Mouse (Mus musculus) kidney, embryonic 14.5 days (tissue): Measurements from ENCODE around the gene Kif20b. TPM values are rescaled to one million over a fixed set of nuclear protein-coding genes. Genes with fewer than 3 reads are reported as not detected.

ENCODE experiments used
- ATAC-seq: fragments of 200-750 bp; cut with Nextera tagmentation; 2 replicates; pipeline ENCODE4 v1.8.0; 2017; ENCODE audit warnings: moderate number of reproducible peaks, mild to moderate bottlenecking, moderate TSS enrichment, moderate library complexity; ENCODE audit not compliant: low FRiP score, low TSS enrichment
- H3K27ac ChIP-seq: fragments of 300-500 bp; sonication (generic); 2 replicates; pipeline ENCODE4 v1.5.1; 2014; ENCODE audit warnings: low read depth, mild to moderate bottlenecking, low read length, moderate library complexity, mixed read lengths
- H3K27me3 ChIP-seq: fragments of 300-500 bp; sonication (generic); 2 replicates; pipeline ENCODE4 v1.6.1; 2014; ENCODE audit warnings: mild to moderate bottlenecking, low read length; ENCODE audit not compliant: control insufficient read depth, insufficient read depth
- H3K36me3 ChIP-seq: fragments of 300-500 bp; sonication (generic); 2 replicates; pipeline ENCODE4 v1.6.1; 2014; ENCODE audit warnings: low read length, mixed read lengths; ENCODE audit not compliant: control insufficient read depth, insufficient read depth
- H3K4me1 ChIP-seq: fragments of 300-500 bp; sonication (generic); 2 replicates; pipeline ENCODE4 v1.6.1; 2014; ENCODE audit warnings: low read length, mixed read lengths; ENCODE audit not compliant: control insufficient read depth, insufficient read depth
- H3K4me2 ChIP-seq: fragments of 300-500 bp; sonication (generic); replicated peaks from 2 replicates; pipeline ENCODE4 v1.6.1; 2014; ENCODE audit warnings: low read depth, mild to moderate bottlenecking, low read length
- H3K4me3 ChIP-seq: fragments of 300-500 bp; sonication (generic); 2 replicates; pipeline ENCODE4 v1.5.1; 2014; ENCODE audit warnings: mild to moderate bottlenecking, low read length
- H3K9ac ChIP-seq: fragments of 300-500 bp; sonication (generic); 2 replicates; pipeline ENCODE4 v1.6.1; 2014; ENCODE audit warnings: low read depth, mild to moderate bottlenecking, low read length, moderate library complexity
- H3K9me3 ChIP-seq: fragments of 300-500 bp; sonication (generic); 2 replicates; pipeline ENCODE4 v1.6.1; 2016; ENCODE audit warnings: low read length; ENCODE audit not compliant: control insufficient read depth
- WGBS: fragments of 180-500 bp; shearing (Covaris S2); extraction: QIAGEN DNeasy Blood & Tissue Kit; methylation state at CpG from one replicate; pipeline ENCODE4 v1.1.7; 2014; 5-methylcytosine and 5-hydroxymethylcytosine counted together
- polyA plus RNA-seq: library from polyadenylated mRNA; unstranded; fragments of >200 nt; fragmentation: Nextera tagmentation; extraction: Ambion mirVana; gene quantifications from 2 replicates; pipeline ENCODE4 v1.2.1, GENCODE M21; 2014

Gene Kif20b
- polyA plus RNA-seq, 1 experiment from 2014 or later = 86.2 TPM

- Histone ChIP-seq H3K9me3 (no peaks in the 10 kb centered on the region), H3K9ac (no peak overlapping the region), H3K4me3 (no peak overlapping the region), H3K36me3 (no peaks in the 10 kb centered on the region), H3K4me2 (no peak overlapping the region), H3K4me1 (0 out of 2 replicates have a peak, but pooled peaks cover 7% of the 10 kb centered on the region), H3K27ac (no peak overlapping the region), H3K27me3 (no peaks in the 10 kb centered on the region)
- 90% methylated on average over 3 of the region's 3 CpGs for WGBS
- no peak for ATAC-seq
These were observed 38.5 kb upstream of the Kif20b start for GRCm38 (mm10) chr19:34883526-34884224.

- Histone ChIP-seq H3K9me3 (no peaks in the 10 kb centered on the region), H3K4me3 (no peak overlapping the region), H3K4me1 (no peaks in the 10 kb centered on the region), H3K27ac (no peak overlapping the region), H3K36me3 (no peaks in the 10 kb centered on the region), H3K27me3 (no peaks in the 10 kb centered on the region), H3K4me2 (no peak overlapping the region), H3K9ac (no peak overlapping the region)
- ATAC-seq = no peak
- WGBS = 69% methylated on average over 4 of the region's 4 CpGs
These were observed 35.8 kb upstream of the Kif20b start for GRCm38 (mm10) chr19:34886324-34886723.

- no peaks in the 10 kb centered on the region for H3K27me3 ChIP-seq
- no peaks in the 10 kb centered on the region for H3K36me3 ChIP-seq
- H3K9ac ChIP-seq = no peak overlapping the region
- no peaks in the 10 kb centered on the region for H3K9me3 ChIP-seq
- no peak overlapping the region for H3K27ac ChIP-seq
- no peak overlapping the region for H3K4me3 ChIP-seq
- ATAC-seq = no peak
- no peak overlapping the region for H3K4me2 ChIP-seq
- no peaks in the 10 kb centered on the region for H3K4me1 ChIP-seq
- WGBS = 65% methylated on average over 3 of the region's 3 CpGs
These were observed 31.2 kb upstream of the Kif20b start for GRCm38 (mm10) chr19:34890981-34891380.

- Histone ChIP-seq H3K9ac (no peak overlapping the region), H3K9me3 (no peaks in the 10 kb centered on the region), H3K4me3 (no peak overlapping the region), H3K36me3 (no peaks in the 10 kb centered on the region), H3K27ac (no peak overlapping the region), H3K4me2 (no peak overlapping the region), H3K4me1 (no peaks in the 10 kb centered on the region), H3K27me3 (no peaks in the 10 kb centered on the region)
- 77% methylated on average over 1 of the region's 1 CpGs for WGBS
- no peak for ATAC-seq
These were observed 30.6 kb upstream of the Kif20b start for GRCm38 (mm10) chr19:34891590-34891989.

GRCm38 (mm10) chr19:34895082-34895481 lies 27.1 kb upstream of the Kif20b start:
- Histone ChIP-seq H3K4me1 (no peaks in the 10 kb centered on the region), H3K4me3 (no peak overlapping the region), H3K27me3 (no peaks in the 10 kb centered on the region), H3K36me3 (no peaks in the 10 kb centered on the region), H3K27ac (no peak overlapping the region), H3K9me3 (no peaks in the 10 kb centered on the region), H3K9ac (no peak overlapping the region), H3K4me2 (no peak overlapping the region)
- WGBS = 87% methylated on average over 4 of the region's 4 CpGs
- no peak for ATAC-seq

- no peaks in the 10 kb centered on the region for H3K9me3 ChIP-seq
- no peaks in the 10 kb centered on the region for H3K36me3 ChIP-seq
- H3K4me1 ChIP-seq = no peaks in the 10 kb centered on the region
- H3K9ac ChIP-seq = no peak overlapping the region
- WGBS = 92% methylated on average over 15 of the region's 15 CpGs
- H3K27ac ChIP-seq = no peak overlapping the region
- no peak overlapping the region for H3K4me3 ChIP-seq
- H3K27me3 ChIP-seq = no peaks in the 10 kb centered on the region
- ATAC-seq = no peak
- no peak overlapping the region for H3K4me2 ChIP-seq
These were observed 24.8 kb upstream of the Kif20b start for GRCm38 (mm10) chr19:34897082-34897965.

- Histone ChIP-seq H3K9ac (no peak overlapping the region), H3K36me3 (no peaks in the 10 kb centered on the region), H3K4me1 (no peaks in the 10 kb centered on the region), H3K9me3 (0 out of 2 replicates have a peak, but pooled peaks cover 2% of the 10 kb centered on the region), H3K4me2 (no peak overlapping the region), H3K27me3 (no peaks in the 10 kb centered on the region), H3K4me3 (no peak overlapping the region), H3K27ac (no peak overlapping the region)
- no peak for ATAC-seq
- WGBS = 90% methylated on average over 4 of the region's 4 CpGs
These were observed 23.2 kb upstream of the Kif20b start for GRCm38 (mm10) chr19:34898941-34899340.

- no peak for ATAC-seq
- no peak overlapping the region for H3K9ac ChIP-seq
- no peaks in the 10 kb centered on the region for H3K36me3 ChIP-seq
- no peak overlapping the region for H3K4me2 ChIP-seq
- no peak overlapping the region for H3K27ac ChIP-seq
- H3K4me3 ChIP-seq = no peak overlapping the region
- H3K9me3 ChIP-seq = 0 out of 2 replicates have a peak, but pooled peaks cover 2% of the 10 kb centered on the region
- H3K27me3 ChIP-seq = no peaks in the 10 kb centered on the region
- no peaks in the 10 kb centered on the region for H3K4me1 ChIP-seq
- WGBS = 78% methylated on average over 7 of the region's 7 CpGs
These were observed 20.9 kb upstream of the Kif20b start for GRCm38 (mm10) chr19:34901266-34901665.

- no peaks in the 10 kb centered on the region for H3K27me3 ChIP-seq
- WGBS = 78% methylated on average over 2 of the region's 2 CpGs
- H3K4me2 ChIP-seq = no peak overlapping the region
- no peak overlapping the region for H3K27ac ChIP-seq
- no peak overlapping the region for H3K9ac ChIP-seq
- no peak overlapping the region for H3K4me3 ChIP-seq
- no peak for ATAC-seq
- no peaks in the 10 kb centered on the region for H3K36me3 ChIP-seq
- H3K4me1 ChIP-seq = no peaks in the 10 kb centered on the region
- H3K9me3 ChIP-seq = 0 out of 2 replicates have a peak, but pooled peaks cover 2% of the 10 kb centered on the region
These were observed 20.4 kb upstream of the Kif20b start for GRCm38 (mm10) chr19:34901735-34902134.
